Mouse (Mus musculus) cerebellum, postnatal 36 days (tissue): Measurements from ENCODE around the gene Zfp423.

Experiments used
- DNase-seq, 2 experiments: peaks; one replicate each; pipeline ENCODE4 v3.0.0; 2021 to 2022; ENCODE audit warnings: mixed read lengths in 2 of 2

Gene Zfp423

DNA sequence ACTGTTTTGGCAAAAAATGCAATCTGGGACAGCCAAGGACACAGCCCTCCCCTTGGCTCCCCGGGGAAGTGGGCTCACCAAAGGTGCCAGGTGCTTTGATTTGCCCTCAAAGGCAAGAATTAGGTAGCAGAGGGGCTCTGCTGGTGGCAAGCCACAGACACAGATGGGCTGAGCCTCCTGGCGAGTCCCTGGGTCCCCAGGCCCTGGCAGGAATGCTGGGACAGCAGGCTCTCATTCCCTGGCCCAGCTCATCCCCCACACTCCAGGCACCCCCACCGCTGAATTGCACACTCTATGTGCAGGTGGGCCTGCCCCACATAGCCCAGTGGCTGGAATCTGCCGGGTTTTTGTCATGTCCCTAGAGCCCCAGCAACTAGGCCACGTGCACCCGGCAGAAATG, 270.2 kb downstream of the Zfp423 start:
- DNase-seq, result peak; percentile 53 to 63

DNA sequence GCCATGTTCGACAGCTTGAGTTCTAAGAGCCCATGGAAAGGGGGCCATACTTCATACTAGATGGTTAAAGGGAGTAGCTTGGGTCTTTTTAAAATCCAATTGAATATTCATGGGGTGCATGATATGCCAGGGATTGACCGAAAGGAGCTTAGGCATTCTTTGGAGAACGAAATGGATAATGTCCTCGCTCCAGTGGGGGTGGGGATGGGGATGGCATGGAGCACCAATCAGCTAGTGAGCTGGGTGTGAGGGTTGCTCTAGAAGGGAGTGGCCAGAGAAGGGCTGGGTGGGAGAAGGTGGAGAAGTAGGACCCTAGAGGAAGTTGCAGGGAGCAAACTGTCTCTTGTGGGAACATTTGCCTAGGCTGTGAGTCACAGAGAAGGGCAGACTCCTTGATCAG, 271.0 kb downstream of the Zfp423 start:
- DNase-seq, result no peak

DNA sequence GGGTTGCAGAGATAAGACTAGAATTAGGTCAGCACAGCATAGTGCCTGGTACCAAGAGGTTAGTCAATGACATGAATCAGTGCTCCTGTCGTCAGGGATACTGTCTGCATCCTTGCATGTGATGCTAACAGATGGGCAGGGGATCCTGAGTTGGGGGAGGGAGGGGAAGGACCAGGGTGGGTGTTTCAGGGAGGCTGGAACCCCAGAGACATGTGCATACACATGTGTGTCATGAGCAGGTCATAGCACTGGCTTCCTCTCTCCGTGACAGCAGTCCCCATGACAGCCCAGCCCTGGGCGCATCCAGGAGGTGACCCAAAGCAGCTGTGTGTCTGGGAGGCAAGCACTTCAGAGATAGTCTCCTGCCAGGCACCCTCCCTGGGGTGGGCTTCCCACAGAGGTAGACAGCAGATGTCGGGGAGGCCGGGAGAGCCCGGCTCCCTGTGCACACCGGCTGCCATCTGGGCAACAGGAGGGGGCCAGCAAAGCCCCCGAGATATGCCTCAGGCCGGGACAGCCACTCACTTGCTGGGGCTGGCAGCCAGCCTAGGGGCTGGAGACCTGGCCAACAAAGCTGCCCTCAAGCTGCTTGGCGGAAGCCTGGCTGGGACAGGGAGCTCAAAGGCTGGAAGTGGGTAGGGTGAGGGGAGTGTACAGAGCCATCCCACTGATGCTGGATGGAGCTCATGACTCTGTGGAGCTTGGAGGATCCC, 272.3 kb downstream of the Zfp423 start:
- DNase-seq, result peak; percentile 71 to 75

DNA sequence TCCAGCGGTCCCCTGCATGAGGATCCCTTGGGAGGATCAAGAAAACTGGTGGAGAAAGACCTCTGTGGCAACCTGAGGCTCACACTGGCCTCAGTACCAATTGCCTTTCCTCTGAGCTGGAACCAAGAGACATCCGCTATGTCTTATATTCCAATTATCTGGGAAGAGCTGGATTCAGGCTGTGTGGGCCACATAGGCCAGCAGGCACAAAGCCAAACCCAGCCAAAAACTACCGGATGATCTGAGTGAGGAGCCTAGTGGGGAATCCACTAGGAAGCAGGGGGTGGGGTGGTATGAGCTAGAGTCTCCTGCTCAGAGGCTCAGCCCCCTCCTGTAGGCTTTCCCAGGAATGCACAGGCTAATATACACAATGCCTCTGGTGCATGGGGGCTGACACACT, 273.4 kb downstream of the Zfp423 start:
- peak in 1 of 2 experiments; percentile 31 for DNase-seq

DNA sequence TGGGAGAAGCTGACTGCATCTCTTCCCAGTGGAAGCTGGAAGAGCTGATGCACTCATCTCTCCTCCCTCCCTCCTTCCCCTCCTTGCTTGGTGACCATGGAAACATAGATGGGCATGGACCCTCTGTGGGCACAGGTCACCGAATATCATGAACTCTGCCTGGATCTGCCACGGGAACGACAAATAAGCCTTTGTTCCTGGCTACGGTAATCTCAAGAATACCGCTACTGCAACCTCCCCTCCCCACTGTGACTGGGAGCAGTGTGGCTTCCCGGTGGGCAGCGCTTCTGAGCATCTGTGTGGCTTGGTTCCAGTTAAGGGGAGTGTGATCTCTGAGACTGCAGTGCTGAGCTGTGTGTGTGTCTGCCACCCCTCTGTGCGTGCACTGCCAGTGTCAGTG, 274.0 kb downstream of the Zfp423 start:
- DNase-seq, result no peak

DNA sequence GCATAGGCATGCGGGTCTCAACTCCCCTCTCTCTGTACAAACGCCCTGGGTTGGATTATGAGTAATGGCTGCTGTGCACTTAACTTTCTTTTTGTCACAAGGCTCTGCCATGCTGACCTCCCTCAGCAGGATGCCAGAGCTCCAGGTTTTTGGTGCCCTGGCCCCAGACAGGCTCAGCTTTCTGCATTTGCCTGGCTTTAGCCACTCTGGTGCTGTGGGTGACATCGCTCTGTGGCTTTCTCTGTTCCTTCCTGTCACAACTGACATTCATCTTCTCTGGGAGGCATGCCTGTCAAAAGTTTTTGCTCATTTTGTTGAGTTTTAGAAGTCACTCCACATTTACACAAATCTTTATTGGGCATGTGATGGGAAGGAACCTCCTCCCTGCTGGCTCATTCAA, 277.3 kb downstream of the Zfp423 start:
- DNase-seq, result no peak

DNA sequence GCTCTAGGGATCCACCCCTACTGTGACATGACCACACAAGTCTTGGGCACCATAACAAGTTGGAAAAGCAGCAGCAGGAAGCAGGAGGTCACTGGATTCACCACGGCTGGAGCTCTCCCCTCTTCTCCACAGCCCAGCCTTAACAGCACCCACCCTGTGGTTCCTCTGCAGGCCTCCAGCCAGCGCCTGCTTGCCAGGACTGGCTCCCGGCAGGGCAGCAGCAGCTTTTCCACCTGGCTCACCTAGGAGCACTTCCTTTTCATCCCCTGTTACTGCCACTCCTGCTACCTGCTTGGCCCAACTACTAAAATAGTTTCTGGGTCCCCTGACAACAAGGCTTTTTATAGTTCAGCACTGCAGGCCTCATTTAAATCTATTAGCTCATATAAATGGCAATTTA, 279.4 kb downstream of the Zfp423 start:
- peak in 1 of 2 experiments; percentile 35 for DNase-seq

DNA sequence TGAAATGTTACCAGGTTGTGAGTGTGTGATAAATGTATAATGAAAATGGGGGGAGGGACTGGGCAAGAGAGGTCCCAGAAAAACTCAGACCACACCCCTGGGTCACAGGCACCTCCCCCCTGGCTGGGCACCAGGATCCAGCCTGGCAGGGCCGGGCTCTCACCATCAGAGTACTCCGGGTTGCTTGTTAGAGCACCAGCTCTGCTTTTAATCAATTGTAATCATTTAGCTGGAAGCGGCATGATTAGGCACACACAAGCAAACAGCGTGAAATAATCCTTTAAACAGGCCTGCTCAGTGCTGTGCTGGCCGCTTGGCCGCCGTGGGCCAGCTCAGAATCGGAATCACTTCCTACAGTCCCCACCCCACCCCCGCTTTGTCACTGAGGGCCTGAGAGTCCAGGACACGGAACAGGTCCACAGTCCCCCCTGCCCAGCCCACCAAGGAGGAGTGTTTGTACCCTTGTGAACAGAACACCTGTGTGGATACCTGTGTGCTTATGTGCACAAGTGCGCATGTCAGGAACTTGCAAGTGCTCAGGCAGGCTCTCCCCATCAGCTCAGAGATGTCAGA, 279.9 kb downstream of the Zfp423 start:
- no peak for DNase-seq

DNA sequence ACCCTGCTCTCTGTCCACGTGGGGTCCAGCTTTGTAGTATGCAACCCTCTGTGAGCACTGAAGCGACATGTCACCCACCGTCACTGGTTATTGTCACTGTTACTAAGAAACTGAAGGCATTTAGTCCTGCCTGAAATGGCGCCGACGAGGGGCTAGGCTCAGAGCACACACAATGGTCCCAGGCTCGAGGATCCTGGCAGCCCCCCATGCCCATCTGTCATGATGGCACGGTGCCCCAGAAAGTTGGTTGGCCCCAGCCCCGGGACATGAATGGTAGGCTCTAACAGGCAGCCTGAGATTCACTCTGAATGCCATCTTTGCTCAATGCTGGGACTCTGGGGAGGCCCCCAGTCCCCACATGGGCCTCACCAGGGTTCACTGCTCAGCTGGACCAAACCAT, 284.0 kb downstream of the Zfp423 start:
- peak; percentile 49 to 55 for DNase-seq

DNA sequence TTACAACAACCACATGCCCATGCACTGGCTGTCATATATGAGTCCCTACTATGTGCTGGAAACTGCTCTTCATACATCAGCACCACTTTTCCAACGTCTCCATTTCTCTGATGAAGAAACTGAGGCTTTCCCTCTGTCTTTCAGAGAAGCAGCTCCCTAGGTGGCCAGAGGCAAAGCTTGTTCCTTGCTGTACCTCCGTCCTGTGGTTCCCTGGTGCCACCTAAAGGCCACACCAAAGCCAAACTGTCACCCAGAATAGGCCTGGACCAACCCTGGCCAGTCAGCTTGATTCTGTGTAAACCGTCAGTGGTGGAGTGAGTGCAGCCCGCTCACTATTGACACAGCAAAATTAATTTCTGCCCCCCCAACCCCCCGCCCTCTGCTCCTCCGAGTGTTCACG, 285.2 kb downstream of the Zfp423 start:
- peak; percentile 61 to 67 for DNase-seq

DNA sequence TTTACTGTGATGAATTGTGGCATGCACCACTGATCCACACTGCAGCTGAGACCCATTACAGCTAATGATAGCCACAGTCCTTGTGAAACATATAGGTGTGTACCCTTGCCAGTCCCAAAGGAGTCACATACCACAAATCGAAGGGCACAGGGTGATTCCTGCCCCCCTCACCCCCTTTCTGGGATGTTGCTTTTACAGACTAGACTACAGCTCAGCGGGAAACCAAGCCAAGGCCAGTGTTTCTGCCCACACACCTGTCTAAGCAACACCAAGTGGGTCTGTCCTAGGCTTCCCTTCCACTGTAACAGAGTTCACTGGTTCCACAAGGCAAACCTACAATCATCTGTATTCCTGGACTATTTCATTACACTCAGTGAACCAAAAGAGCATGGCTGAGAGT, 287.2 kb downstream of the Zfp423 start:
- DNase-seq, result no peak

DNA sequence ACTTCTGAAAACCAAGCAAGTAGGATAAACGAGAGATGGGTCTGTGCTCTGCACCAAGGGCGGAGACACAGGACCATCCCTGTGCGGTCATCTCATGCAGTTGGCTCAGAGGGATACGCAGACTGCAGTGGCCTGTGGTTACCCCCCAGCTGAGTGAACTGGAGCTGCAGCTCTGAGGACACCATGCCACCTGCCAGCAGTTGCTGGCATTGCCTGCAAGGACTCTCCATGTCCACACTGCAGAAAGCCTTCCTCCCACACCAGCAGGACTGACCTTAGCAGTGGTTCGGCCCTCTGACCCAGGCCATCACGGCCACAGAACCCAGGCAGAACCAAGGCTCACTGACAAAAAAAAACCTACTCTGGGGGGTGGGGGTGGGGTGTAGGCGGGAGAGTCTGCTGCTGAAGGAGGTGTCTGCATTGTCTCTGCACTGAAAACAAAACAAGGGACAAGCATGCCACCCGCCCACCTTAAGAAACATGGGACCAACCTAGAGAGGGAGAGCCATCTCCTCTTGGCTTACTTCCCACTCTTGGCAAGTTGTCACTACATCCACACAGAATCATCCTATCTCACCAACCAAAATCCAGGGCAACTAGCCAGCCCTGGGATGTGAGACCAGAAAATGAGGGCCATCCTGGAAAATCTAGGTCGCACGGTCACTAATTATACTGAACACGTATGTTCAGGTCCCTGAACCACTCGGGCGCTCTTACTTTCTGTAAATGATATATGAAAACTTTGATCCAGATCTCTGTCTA, 288.0 kb downstream of the Zfp423 start:
- DNase-seq, result peak; percentile 74 to 84

DNA sequence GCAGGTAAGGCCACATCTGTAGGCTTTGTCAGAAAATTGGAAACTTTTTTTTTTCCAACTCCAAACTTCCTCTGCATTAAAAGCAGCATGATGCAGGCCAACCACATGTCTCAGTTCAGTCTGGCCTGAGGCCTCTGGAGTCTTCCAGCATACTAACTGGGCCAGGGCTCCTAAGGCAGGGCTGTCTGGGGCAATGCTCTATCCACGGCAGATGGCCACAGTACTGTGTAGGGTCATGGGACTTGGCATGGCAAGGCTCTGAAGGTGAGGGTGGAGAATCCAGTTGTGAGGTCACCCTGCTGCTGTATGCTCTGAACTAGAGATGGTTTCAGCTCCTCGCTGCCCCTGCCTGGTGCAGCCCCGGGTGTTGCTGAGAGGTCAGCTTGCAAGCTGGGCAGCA, 289.2 kb downstream of the Zfp423 start:
- peak in 1 of 2 experiments; percentile 30 for DNase-seq

DNA sequence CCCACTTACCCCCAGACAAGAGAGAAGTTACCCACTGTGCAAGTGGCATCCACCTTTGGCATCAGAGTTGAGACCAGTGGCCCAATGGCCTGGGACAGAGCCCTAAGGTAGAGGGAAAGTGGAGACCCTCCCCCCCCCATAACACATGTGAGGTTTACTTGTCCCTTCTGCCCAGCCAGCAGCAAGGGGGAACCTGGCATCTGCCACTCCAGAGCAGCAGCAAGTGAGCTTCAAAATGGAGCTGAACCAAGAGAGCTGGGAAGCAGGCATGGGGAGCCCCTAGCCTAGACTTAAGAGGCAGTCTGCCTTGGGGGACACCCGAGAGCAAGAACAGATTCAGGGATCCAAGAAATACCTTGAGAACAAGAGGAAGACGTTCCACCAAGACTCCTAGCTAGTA, 290.7 kb downstream of the Zfp423 start:
- DNase-seq, result peak in 1 of 2 experiments; percentile 25

DNA sequence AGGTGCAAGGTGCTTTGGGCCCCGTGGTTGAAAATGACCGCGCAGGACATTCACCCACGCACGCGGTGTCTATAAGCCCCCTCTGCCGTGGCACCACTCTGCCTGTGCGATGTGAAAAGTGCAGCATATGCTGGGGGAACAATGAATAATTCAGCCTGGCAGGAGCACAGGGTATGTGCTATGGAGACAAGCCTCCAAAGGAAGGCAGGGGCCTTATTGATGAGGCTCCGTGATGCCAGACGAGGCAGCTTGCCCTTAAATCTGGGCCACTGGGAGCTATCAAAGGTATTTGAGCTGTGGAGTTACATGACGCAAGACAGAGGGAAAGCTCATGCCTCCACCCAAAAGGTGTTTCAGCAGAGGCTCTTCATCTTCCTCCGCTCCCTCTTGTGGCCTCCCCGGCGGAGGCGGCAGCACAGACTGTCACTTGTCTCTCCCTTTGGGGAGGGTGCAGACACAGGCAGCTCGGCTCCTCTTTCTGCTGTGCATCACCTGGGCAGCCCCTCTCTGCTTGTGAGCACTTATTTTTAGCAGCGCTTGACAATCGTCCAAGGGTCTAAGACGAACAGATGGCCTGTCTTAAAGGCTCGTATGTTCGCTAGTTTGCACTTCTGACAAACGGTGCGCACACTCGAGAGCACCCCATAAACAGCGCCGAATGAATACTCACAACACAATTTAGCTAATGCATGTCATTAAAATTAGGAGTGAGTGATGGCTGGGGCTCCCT, 291.3 kb downstream of the Zfp423 start:
- peak; percentile 73 to 82 for DNase-seq

DNA sequence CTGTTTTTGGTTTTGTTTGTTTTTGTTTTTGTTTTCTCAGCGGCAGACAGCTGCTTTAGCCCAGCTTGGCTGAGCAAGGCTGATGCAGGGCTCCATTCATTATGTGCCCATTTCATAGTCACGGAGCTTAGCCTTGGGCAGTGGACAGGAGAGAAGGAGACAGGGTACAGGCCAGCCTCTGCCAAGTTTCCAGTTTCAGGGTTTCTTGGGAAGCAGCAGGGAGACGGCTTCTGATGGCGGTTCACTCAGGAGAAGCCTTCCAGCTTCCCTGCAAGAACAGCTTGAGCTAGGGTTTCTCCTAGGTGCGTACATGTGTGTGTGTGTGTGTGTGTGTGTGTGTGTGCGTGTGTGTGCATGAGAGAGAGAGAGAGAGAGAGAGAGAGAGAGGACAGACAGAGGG, 292.1 kb downstream of the Zfp423 start:
- DNase-seq, result peak in 1 of 2 experiments; percentile 31

DNA sequence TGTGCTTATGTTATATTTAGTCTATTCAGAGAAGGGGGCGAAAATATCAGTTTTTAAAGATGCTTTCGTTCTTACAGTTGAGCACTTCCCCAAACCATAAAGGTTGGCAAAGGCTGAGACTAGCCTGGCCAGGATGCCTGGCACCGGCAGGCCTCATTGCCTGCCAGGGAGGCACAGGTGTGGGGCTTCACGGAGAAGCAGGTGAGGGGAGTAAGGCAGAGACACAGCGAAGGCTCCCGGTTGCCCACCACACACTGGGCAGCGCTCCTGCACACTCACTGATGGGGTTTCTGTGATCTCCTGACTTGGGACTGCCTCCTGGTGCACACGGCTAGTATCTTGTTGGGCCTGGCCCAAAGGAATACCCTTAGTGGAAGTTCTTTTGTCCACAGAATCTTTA, 294.1 kb downstream of the Zfp423 start:
- peak; percentile 24 to 42 for DNase-seq

DNA sequence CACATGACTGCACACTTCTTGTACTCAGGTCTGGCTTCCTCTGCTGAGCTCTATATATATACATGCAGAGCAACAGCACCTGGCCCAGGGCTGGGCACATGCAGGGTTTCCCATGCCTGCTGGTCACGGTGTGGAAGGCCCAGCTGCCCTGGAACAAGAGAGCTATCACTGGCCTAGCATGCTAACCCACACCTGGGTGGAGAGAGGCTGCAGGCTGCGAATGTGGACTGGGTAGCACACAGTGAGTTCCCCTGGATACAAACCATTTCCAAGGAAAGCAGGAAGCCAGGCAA, 295.2 kb downstream of the Zfp423 start:
- DNase-seq, result peak in 1 of 2 experiments; percentile 32

DNA sequence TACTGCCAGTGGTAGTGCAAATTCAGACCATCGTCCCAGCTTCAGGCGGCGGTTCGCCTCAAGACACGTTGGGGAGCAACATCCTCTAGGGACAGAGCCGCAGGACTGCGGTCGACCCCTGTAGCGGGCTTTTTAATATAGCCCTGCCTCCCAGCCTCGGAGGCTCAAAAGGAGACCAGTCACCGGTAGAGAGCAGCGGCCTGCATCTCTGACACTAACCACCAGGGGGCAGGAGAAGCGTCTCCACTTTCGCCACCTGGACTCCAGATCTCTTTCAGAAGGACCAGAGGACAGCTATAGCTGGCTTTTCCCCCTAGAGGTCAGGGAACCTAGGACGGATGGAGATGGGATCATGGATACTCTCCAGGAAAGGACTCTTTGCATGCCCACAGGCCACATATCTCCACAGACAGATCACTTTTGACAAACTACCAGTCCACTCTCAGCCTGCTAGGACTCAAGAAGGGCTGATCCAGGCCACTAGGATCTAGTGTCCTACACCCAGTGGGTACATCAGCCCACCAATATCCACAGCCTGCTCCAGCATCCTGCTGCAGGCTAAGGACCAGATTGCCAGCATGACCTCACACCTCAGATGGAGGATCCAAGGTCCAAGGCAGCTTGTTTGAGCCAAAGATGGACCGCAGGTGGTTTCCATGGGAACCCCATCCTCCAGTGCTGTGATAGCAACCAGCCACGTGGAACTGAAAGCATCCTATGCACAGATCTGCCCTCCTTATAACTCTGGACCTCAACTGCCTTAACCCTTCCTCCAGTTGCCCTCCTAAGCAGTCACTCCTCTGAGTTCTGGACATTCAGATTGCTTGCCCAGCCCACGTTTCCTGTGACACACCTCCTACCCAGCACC, 295.8 kb downstream of the Zfp423 start:
- peak; percentile 93 to 97 for DNase-seq

DNA sequence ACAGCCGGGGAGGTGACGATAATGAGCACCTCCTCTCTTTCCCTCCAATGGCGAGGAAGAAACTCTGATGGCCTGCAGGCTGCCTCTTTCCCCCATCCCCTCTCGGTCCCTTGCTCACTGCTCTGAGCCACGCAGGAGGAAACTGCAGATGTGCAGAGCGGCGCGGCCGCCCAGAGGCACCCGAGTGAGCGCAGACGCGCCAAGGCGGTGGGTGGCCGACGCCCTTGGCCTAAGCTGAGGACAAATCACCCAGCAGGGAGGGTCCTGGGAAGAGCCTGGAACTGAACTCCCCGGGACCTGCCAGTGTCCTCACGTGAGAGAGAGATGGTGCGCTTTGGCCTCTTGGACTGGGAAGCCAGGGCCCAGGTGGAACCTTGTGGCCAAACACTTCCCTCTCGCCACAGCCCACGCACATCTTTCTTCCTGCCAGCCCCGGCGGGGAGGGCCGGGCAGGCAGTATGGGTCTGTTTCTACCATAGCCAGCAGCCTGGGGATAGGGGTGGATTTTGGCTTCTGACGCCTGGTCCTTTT, 296.5 kb downstream of the Zfp423 start:
- peak in 1 of 2 experiments; percentile 55 for DNase-seq

DNA sequence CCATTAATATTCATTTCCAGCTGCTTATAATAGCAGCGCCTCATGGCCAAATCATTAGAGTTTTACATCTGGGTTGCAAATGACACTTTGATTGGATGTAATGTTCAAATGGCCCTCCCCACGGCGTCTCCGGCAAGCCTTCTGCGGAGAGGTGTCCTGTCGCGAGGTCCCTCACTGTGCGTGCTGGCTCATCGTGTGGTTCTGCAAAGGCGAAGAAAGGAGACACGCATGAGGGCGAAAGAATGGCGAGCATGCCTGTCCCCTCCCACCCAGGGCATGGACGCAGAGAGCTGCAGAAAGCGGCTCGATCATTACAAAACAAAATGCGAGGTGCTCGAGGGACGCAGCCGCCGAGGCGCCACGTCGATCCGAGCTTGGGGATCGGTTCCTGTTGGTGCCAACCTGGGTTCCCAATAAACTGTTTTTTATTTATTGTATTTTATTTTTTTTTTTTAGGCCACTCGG, 297.1 kb downstream of the Zfp423 start:
- DNase-seq, result peak; percentile 34 to 38
